Mouse (Mus musculus) limb, embryonic 15.5 days (tissue): ENCODE results near the gene Cox17. TPM values are rescaled to one million over a fixed set of nuclear protein-coding genes. Genes with fewer than 3 reads are reported as not detected.

Source experiments
- ATAC-seq: fragments of 200-750 bp; cut with Nextera tagmentation; 2 replicates; pipeline ENCODE4 v1.8.0; 2017; ENCODE audit warnings: low read depth, moderate TSS enrichment; ENCODE audit not compliant: insufficient number of reproducible peaks, low FRiP score, low TSS enrichment
- H3K27ac ChIP-seq: fragments of 300-500 bp; sonication (generic); 2 replicates; pipeline ENCODE4 v1.5.1; 2015; ENCODE audit warnings: moderate library complexity, mild to moderate bottlenecking, inconsistent platforms
- H3K27me3 ChIP-seq: fragments of 300-500 bp; sonication (generic); 2 replicates; pipeline ENCODE4 v1.6.1; 2015; ENCODE audit warnings: inconsistent platforms
- H3K36me3 ChIP-seq: fragments of 300-500 bp; sonication (generic); 2 replicates; pipeline ENCODE4 v1.6.1; 2015; ENCODE audit warnings: inconsistent platforms
- H3K4me1 ChIP-seq: fragments of 300-500 bp; sonication (generic); 2 replicates; pipeline ENCODE4 v1.6.1; 2015; ENCODE audit warnings: inconsistent platforms
- H3K4me2 ChIP-seq: fragments of 300-500 bp; sonication (generic); 2 replicates; pipeline ENCODE4 v1.6.1; 2015; ENCODE audit warnings: mild to moderate bottlenecking, inconsistent platforms
- H3K4me3 ChIP-seq: fragments of 300-500 bp; sonication (generic); 2 replicates; pipeline ENCODE4 v1.5.1; 2015; ENCODE audit warnings: mild to moderate bottlenecking, inconsistent platforms
- H3K9ac ChIP-seq: fragments of 300-500 bp; sonication (generic); 2 replicates; pipeline ENCODE4 v1.6.1; 2015; ENCODE audit warnings: inconsistent platforms
- H3K9me3 ChIP-seq: fragments of 300-500 bp; sonication (generic); 2 replicates; pipeline ENCODE4 v1.6.1; 2016; ENCODE audit warnings: inconsistent platforms
- WGBS: fragments of 180-500 bp; shearing (Covaris S2); methylation state at CpG from one replicate; pipeline ENCODE4 v1.1.7; 2015; 5-methylcytosine and 5-hydroxymethylcytosine counted together
- polyA plus RNA-seq: library from polyadenylated mRNA; unstranded; fragments of >200 nt; fragmentation: Nextera tagmentation; extraction: Ambion mirVana; gene quantifications from 2 replicates; pipeline ENCODE4 v1.2.1, GENCODE M21; 2015

Cox17 gene
- polyA plus RNA-seq, 1 experiment from 2014 or later = 121 TPM

DNA sequence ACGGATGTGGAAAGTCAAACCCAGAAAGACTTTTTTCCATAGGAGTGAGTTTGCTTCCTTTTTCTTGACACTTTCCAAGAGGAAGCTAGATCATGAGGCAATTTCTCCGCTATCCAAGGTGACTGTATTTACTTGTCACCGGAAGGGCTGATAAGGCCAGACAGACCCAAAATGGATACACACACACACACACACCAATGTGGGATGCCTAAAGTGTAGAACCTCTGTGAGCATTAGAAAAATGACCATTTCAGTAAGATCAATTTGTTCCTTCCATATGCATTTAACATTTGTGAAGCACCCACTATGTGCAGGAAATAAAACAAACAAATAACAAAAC is 16.4 kb downstream of the Cox17 start:
- WGBS = 78% methylated on average over 3 of the region's 3 CpGs
- H3K9ac ChIP-seq = no peak overlapping the region
- no peak overlapping the region for H3K27ac ChIP-seq
- no peaks in the 10 kb centered on the region for H3K9me3 ChIP-seq
- H3K4me2 ChIP-seq = no peak overlapping the region
- ATAC-seq = no peak
- H3K4me1 ChIP-seq = peaks cover 12% of the 10 kb centered on the region; the same call in 1 of the 2 replicates
- no peaks in the 10 kb centered on the region for H3K27me3 ChIP-seq
- no peaks in the 10 kb centered on the region for H3K36me3 ChIP-seq
- no peak overlapping the region for H3K4me3 ChIP-seq

DNA sequence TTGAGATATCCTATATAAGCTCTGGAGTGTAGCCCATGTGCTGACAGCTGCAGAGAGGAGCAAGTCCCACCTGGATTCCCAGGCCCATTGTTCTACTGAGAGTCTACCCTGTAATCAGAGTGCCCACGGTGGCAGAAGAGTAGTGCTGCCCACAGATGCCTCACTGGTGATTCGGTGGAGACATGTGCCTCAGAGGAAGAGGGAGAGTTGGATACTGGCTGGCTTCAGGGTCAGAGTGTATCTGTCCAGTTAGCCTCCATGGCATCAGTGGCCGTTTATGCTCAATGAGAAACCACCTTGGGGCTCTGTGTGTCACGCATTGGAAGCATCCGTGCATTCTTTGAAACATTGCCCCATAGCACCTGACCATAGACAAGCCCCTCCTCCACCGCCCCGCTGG is 16.9 kb downstream of the Cox17 start:
- Histone ChIP-seq H3K36me3 (no peaks in the 10 kb centered on the region), H3K9ac (no peak overlapping the region), H3K27ac (no peak overlapping the region), H3K4me2 (no peak overlapping the region), H3K4me3 (no peak overlapping the region), H3K27me3 (no peaks in the 10 kb centered on the region), H3K4me1 (peaks cover 12% of the 10 kb centered on the region; the same call in 1 of the 2 replicates), H3K9me3 (no peaks in the 10 kb centered on the region)
- 89% methylated on average over 7 of the region's 7 CpGs for WGBS
- ATAC-seq = no peak

DNA sequence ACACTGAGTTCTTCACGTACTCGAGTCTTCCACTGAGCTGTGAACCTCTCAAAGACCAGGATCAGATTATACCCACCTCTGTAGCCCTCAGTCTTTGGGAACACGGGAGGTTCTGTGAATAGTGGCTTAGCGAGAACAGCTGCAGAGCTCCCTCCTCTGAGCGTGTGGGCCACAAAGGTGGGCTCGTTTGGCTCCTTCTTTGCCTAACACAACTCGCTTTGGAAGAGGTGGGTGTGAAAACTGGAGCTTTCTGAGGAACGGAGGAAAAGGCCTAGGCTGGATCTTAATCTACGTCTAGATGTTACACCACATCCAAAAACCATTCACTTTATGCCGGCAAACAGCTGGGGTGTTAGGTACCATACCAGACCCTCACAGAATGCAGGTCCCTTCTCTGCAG is 18.6 kb downstream of the Cox17 start:
- Histone ChIP-seq H3K36me3 (no peaks in the 10 kb centered on the region), H3K9me3 (no peaks in the 10 kb centered on the region), H3K4me1 (peaks cover 12% of the 10 kb centered on the region; the same call in 1 of the 2 replicates), H3K9ac (no peak overlapping the region), H3K4me3 (no peak overlapping the region), H3K27ac (no peak overlapping the region), H3K27me3 (no peaks in the 10 kb centered on the region), H3K4me2 (no peak overlapping the region)
- WGBS = 81% methylated on average over 10 of the region's 10 CpGs
- no peak for ATAC-seq

DNA sequence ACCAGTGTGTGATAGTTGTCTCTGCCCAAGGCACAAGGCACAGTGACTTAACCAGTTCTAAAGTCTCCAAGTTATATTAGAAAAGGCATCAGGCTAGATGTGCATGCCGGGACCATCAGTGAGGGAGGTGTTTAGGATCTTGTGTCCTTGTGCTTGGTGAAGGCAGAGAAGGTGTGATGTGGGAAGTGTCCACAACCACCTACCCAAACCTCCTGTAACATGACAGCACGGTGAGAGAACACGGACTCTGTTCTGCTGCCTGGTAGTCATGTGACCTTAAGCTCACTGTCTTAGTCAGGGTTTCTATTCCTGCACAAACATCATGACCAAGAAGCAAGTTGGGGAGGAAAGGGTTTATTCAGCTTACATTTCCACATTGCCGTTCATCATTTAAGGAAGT is 19.4 kb downstream of the Cox17 start:
- Histone ChIP-seq H3K9me3 (no peaks in the 10 kb centered on the region), H3K27me3 (no peaks in the 10 kb centered on the region), H3K36me3 (no peaks in the 10 kb centered on the region), H3K4me3 (no peak overlapping the region), H3K4me1 (peaks cover 12% of the 10 kb centered on the region; the same call in 1 of the 2 replicates), H3K27ac (no peak overlapping the region), H3K9ac (no peak overlapping the region), H3K4me2 (no peak overlapping the region)
- no peak for ATAC-seq
- WGBS = 76% methylated on average over 4 of the region's 4 CpGs

DNA sequence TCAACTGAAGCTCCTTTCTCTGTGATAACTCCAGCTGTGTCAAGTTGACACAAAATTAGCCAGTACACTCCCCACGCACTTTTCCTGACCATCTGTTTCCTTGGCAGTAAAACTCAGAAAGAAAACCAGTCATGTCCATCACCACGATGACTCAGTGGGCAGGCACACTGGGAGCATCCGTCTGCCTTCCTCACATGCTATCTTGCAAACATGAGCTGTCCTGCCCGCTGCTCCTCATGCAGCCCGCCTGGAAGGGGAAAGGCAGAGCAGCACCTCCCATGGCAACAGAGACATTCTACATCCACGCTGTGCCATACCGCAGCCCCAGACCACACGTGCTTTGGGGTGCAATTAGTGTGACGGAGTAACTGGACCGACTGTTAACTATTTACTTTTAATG is 21.5 kb downstream of the Cox17 start:
- WGBS = 16% methylated on average over 10 of the region's 10 CpGs
- Histone ChIP-seq H3K4me3 (no peak overlapping the region), H3K4me1 (no peaks in the 10 kb centered on the region; the same call in 1 of the 2 replicates), H3K9me3 (no peaks in the 10 kb centered on the region), H3K4me2 (no peak overlapping the region), H3K9ac (no peak overlapping the region), H3K36me3 (no peaks in the 10 kb centered on the region), H3K27me3 (no peaks in the 10 kb centered on the region), H3K27ac (no peak overlapping the region)
- 0 out of 2 replicates have a peak, but pooled peaks have one; percentile 53 for ATAC-seq

DNA sequence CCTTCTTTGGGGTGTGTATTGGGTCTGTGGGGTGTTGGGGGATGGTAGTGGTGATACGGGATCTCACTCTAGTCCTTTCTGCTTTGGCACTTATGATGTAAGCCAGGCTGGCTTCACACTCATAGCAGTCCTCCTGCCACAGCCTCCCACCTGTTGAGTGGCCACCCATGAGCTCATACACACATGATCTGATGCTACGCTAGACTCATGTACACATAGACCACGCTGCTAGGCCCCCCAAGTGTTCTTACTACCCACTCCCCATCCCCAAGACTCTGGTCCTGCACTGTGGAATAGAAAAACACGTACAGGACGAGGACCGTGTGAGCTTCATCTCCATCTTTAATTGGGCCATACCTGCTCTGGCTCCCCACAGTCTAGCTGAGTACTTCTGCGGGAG is 22.2 kb downstream of the Cox17 start:
- Histone ChIP-seq H3K4me2 (no peak overlapping the region), H3K36me3 (no peaks in the 10 kb centered on the region), H3K27me3 (no peaks in the 10 kb centered on the region), H3K4me3 (no peak overlapping the region), H3K27ac (no peak overlapping the region), H3K9me3 (no peaks in the 10 kb centered on the region), H3K9ac (no peak overlapping the region), H3K4me1 (no peaks in the 10 kb centered on the region; the same call in 1 of the 2 replicates)
- WGBS = 64% methylated on average over 7 of the region's 7 CpGs
- no peak for ATAC-seq

DNA sequence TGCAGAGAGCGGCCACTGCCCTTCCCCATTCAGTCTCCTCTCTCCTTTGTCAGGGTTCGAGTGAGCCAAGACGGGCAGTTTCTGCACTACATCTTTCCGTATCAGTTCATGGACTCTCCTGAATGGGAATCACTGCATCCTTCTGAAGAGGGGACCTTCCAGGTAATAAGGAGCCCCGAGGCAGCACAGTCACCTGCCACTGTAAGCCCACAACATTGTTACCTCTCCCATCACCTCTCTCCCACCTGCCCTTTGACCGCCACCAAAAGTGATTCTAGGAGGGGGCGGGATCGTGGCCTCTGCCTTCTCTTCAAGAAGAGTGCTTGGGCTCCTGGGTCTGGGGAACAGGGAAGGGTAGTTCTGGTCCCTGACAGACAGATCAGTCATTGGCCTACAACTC is 22.6 kb downstream of the Cox17 start:
- no peak overlapping the region for H3K9ac ChIP-seq
- H3K4me1 ChIP-seq = no peaks in the 10 kb centered on the region; the same call in 1 of the 2 replicates
- no peak overlapping the region for H3K4me2 ChIP-seq
- no peak for ATAC-seq
- H3K4me3 ChIP-seq = no peak overlapping the region
- 83% methylated on average over 8 of the region's 8 CpGs for WGBS
- H3K9me3 ChIP-seq = no peaks in the 10 kb centered on the region
- no peak overlapping the region for H3K27ac ChIP-seq
- H3K36me3 ChIP-seq = no peaks in the 10 kb centered on the region
- H3K27me3 ChIP-seq = no peaks in the 10 kb centered on the region

DNA sequence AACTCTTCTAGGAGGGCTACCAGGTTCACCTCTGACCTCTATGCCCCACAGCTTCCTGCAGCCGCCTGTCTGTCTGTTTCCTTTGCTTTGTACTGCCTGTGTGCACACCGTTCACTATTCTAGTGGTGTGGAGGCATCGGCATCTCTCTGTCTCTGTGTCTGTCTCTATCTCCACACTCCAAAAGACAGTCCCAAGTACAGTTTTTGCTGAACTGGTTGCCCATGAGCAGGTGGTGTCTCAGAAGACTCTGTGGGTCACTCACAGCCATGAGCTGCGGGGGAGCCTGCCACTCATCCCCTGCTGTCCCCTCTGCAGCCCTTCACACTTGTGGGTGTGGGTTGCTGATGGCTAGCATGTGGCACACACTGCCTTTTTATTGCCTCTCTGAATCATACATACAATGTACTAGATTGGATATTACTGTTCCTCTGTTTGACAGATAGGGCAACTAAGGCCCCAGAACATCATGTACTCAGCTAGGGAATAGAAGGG is 23.2 kb downstream of the Cox17 start:
- Histone ChIP-seq H3K4me2 (no peak overlapping the region), H3K9me3 (no peaks in the 10 kb centered on the region), H3K4me1 (no peaks in the 10 kb centered on the region; the same call in 1 of the 2 replicates), H3K27ac (peak overlapping the region; percentile 27; the same call in 1 of the 2 replicates), H3K27me3 (no peaks in the 10 kb centered on the region), H3K9ac (no peak overlapping the region), H3K4me3 (no peak overlapping the region), H3K36me3 (no peaks in the 10 kb centered on the region)
- ATAC-seq = no peak
- WGBS = 74% methylated on average over 4 of the region's 4 CpGs

DNA sequence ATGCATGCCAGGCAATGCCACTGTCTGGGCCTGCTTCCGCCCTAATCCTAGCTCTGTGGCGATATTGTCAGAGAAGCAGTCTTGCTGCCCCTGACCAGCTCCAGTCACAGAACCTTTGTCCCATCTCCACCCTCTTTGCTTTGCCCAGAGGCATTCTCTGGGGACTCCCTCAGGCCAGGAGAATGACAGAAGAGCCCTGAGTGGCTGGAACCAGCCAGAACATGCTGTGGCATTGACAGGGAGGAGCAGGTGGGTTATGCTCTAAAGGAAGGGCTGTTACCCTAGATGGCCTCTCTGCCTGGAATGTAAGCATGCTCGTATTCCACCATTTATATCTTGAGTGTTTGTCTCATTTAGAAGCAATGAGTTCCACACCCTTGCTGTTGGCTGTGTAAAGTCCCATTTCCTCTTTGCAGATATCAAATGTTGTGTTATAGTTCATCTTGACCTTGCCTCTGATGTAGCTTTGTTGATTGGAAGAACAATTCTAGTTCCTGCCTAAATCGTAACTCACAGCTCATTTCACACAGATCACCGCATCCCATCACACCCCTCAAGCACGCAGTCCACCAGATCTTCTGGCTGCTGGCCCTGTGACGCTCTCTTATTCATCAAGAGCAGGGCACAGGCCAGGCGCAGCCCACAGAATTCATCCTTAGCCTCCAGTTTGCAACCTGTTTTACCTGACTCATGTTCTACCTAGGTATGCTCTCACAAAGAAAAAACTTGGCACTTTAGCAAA is 24.0 kb downstream of the Cox17 start:
- H3K36me3 ChIP-seq = no peaks in the 10 kb centered on the region
- WGBS = 78% methylated on average over 8 of the region's 8 CpGs
- no peak overlapping the region for H3K4me2 ChIP-seq
- H3K9ac ChIP-seq = no peak overlapping the region
- H3K27me3 ChIP-seq = no peaks in the 10 kb centered on the region
- H3K9me3 ChIP-seq = no peaks in the 10 kb centered on the region
- peak overlapping the region; percentile 27; the same call in 1 of the 2 replicates for H3K27ac ChIP-seq
- no peaks in the 10 kb centered on the region; the same call in 1 of the 2 replicates for H3K4me1 ChIP-seq
- 0 out of 2 replicates have a peak, but pooled peaks have one; percentile 66 for ATAC-seq
- no peak overlapping the region for H3K4me3 ChIP-seq

DNA sequence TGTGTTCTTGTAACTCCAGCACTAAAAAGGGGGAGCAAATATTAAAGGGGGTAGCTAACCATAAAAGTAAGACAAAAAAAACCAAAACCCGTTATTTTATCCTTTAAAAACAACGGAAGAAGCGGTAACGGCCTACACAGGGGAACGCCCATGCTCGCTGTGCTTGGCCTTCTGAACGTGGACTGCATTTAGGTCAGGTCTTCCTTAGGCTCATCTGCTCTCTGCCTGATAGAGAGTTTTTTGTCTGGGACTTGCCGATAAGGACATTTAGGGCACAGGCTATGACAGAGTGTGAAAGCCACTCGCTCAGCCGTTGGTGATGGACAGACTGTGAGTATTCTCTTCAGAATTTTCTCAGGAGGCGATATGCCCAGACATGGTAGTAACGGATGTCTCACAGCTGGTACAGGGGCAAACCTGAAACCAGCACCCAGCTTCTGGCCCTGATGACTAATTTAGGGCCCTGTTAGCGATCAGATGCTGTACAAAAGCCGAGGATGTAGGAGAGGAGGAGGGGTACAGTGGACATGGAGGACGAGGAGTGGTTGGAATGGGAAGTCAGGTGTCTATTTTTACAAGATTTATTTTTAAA is 25.0 kb downstream of the Cox17 start:
- 82% methylated on average over 15 of the region's 15 CpGs for WGBS

DNA sequence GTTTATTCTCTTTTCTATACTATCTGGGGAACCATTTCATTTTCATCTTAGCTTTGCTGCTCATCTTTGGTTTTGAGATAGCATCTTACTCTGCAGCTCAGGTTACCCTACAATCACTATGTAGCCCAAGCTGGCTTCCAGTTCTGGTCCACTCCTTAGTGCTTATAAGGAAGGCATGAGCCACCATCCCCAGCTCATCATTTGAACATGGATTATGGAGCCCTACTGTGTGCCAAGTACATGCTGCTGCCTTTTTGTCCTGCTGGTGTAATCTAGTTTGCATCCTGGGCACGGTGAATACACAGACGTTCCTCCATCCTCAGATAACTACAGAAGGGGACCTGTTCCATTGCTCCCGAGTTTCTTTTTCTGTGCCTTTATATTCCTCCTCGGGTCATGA is 26.1 kb downstream of the Cox17 start:
- Histone ChIP-seq H3K36me3 (no peaks in the 10 kb centered on the region), H3K9ac (no peak overlapping the region), H3K27ac (no peak overlapping the region), H3K4me3 (no peak overlapping the region), H3K9me3 (no peaks in the 10 kb centered on the region), H3K4me2 (no peak overlapping the region), H3K27me3 (no peaks in the 10 kb centered on the region), H3K4me1 (peaks cover 11% of the 10 kb centered on the region)
- 89% methylated on average over 4 of the region's 4 CpGs for WGBS
- ATAC-seq = no peak

More for the DNA sequence above, 25.0 kb downstream of the Cox17 start:
- Histone ChIP-seq H3K4me1 (peaks cover 7% of the 10 kb centered on the region), H3K27ac (no peak overlapping the region), H3K9ac (no peak overlapping the region), H3K36me3 (no peaks in the 10 kb centered on the region), H3K9me3 (no peaks in the 10 kb centered on the region), H3K27me3 (no peaks in the 10 kb centered on the region), H3K4me2 (no peak overlapping the region), H3K4me3 (no peak overlapping the region)
- ATAC-seq = no peak

DNA sequence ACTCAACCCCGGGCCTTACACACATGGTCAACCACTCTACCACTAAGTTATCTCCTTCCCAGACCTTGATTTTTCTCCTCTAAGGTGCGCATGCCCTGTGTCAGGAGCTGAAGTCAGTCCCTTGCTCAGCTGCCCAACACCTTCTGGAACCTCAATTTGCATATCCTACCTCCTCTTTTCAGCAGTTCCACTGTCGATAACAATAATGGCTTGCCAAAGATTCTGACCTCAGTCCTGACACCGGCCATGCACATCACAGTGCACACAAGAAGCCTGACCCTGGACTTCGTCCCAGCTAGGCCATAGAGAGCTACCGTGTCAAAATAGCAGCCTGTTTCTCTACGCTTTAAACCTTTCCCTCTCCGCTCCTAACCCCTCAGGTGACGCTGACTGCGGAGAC is 26.6 kb downstream of the Cox17 start:
- H3K9ac ChIP-seq = no peak overlapping the region
- no peak overlapping the region for H3K4me3 ChIP-seq
- no peak for ATAC-seq
- H3K27me3 ChIP-seq = no peaks in the 10 kb centered on the region
- 76% methylated on average over 10 of the region's 10 CpGs for WGBS
- H3K36me3 ChIP-seq = no peaks in the 10 kb centered on the region
- no peaks in the 10 kb centered on the region for H3K9me3 ChIP-seq
- no peak overlapping the region for H3K4me2 ChIP-seq
- H3K4me1 ChIP-seq = peaks cover 11% of the 10 kb centered on the region
- H3K27ac ChIP-seq = no peak overlapping the region
